8 mouse cellular contexts compared by ENCODE assay signal in the genomic region with DNA sequence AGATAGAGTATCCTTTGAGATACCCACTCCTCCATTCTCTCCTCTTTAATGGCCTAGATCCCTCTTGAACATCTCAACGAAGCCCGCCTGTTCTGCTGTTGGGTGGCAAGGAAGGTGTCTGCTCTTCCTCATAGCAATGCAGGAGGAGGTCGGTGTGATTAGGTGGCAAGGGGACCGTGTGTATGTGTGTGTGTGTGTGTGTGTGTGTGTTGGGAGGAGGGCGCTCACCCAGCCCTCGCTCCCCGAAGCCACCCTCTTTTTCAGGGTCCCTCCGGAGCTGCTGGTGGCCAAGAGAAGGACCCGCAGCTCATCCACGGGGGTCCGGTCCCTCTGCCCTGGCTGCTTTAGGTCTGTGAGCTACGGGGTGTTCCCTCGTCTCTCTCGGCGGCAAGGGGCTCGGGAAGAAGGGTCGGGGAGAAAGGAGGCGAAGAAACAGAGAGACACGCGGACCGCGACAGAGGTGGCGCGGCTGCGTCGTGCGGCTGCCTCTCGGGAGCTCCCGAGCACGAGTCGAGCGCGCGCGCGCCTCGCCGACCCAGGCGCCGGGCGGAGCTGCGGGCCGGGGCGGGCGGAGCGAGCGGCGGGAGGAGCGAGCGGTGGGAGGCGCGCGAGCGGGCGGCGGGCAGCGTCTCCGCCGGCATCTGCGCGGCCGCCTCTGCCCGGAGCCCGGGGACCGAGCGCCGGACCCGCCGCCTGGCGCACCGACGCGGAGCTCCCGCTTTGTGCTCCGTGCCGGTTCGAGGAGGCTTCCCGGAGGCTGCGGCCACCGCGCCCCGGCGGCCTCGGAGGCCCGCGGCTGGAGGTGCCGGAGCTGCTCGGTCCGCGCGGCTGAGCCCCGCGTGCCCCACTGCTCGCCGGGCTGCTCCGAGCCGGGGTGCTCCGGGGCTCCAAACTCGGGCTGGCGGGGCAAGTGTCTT. TPM values are rescaled to one million over a fixed set of nuclear protein-coding genes. Genes with fewer than 3 reads are reported as not detected.
A peak's percentile ranks its signal among the peaks of the same experiment; 100 is the strongest.
DNase-seq lines count a peak whose midpoint lies in the region; ATAC-seq and TF ChIP-seq lines count a peak whose summit lies in the region.

A gene (plus strand): TSS at position 547 of the 917 bp plus-strand sequence.

- no peaks in the 10 kb centered on the region for H3K27me3 ChIP-seq in MEL (ENCODE audit: control insufficient read depth in 1 of 2, insufficient read depth in 2 of 2, low read length in 2 of 2)
- no peaks in the 10 kb centered on the region for H3K27me3 ChIP-seq in lung, postnatal 0 days (replicated peaks; ENCODE audit: insufficient read depth, low read length)

- no peaks in the 10 kb centered on the region for H3K9me3 ChIP-seq in MEL (replicated peaks; ENCODE audit: insufficient read depth, low read length)
- no peaks in the 10 kb centered on the region for H3K9me3 ChIP-seq in lung, postnatal 0 days (ENCODE audit: low read length)

- peak within 1 kb of the TSS; percentile 94 for H3K27ac ChIP-seq in MEL (ENCODE audit: control insufficient read depth, low read depth, low read length)
- H3K27ac ChIP-seq in lung, postnatal 0 days (ENCODE audit: low read length) = peak within 1 kb of the TSS; percentile 83

- H3K4me2 ChIP-seq in lung, postnatal 0 days (replicated peaks; ENCODE audit: low read depth, low read length) = peak within 1 kb of the TSS; percentile 94

- peak; percentile 79 for ATAC-seq in frontal cortex, adult (ENCODE audit: low TSS enrichment)
- ATAC-seq in lung, postnatal 0 days = peak; percentile 91

- DNase-seq in MEL (ENCODE audit: low read depth, low spot score) = peak; percentile 79
- DNase-seq in cerebellum, adult 18-20 months = peak; percentile 81 to 92
- peak; percentile 79 for DNase-seq in heart, postnatal 4 days
- DNase-seq in layer of hippocampus, adult 8-10 months (ENCODE audit: low spot score in 2 of 2) = peak in 1 of 2 experiments; percentile 57
- peak; percentile 92 for DNase-seq in lung, postnatal 0 days (ENCODE audit: low spot score)
- DNase-seq in ovary, postnatal 10 days (ENCODE audit: low spot score) = peak; percentile 50
- DNase-seq in thymus, postnatal 10 days (ENCODE audit: low spot score in 2 of 2) = peak; percentile 60 to 79

- WGBS in lung, postnatal 0 days = under 1% methylated on average over 21 of the region's 100 CpGs

- peak within 1 kb of the TSS; percentile 92 to 98 for H3K4me3 ChIP-seq in MEL (ENCODE audit: control insufficient read depth in 1 of 2, insufficient read depth in 1 of 2, low read depth in 2 of 2, low read length in 2 of 2)
- H3K4me3 ChIP-seq in lung, postnatal 0 days (ENCODE audit: low read depth, low read length) = peak within 1 kb of the TSS; percentile 80

- H3K9ac ChIP-seq in MEL (ENCODE audit: control insufficient read depth, low read depth, low read length, poor library complexity, severe bottlenecking) = peak within 1 kb of the TSS; percentile 77
- H3K9ac ChIP-seq in lung, postnatal 0 days (replicated peaks; ENCODE audit: low read depth) = peak within 1 kb of the TSS; percentile 58

- peaks cover 38 to 57% of the 10 kb centered on the region in 2 experiments for H3K4me1 ChIP-seq in MEL (ENCODE audit: control insufficient read depth in 1 of 2, insufficient read depth in 2 of 2, low read length in 2 of 2)
- H3K4me1 ChIP-seq in lung, postnatal 0 days (ENCODE audit: insufficient read depth, low read depth, low read length) = peaks cover 11% of the 10 kb centered on the region; the same call in 1 of the 2 replicates

- TF ChIP-seq EP300 in MEL (IDR thresholded peaks at IDR 0.05; ENCODE audit: low read depth in 1 of 2, low read length in 2 of 2) = no peak
- TF ChIP-seq EP300 in lung, postnatal 0 days (IDR thresholded peaks at IDR 0.05) = no peak

- peak; percentile 75 to 79 for TF ChIP-seq POLR2A in MEL (IDR thresholded peaks at IDR 0.05; ENCODE audit: control insufficient read depth in 1 of 2, insufficient read depth in 1 of 2, low read depth in 1 of 2, low read length in 2 of 2, poor library complexity in 1 of 2)

- TF ChIP-seq RAD21 in MEL (IDR thresholded peaks at IDR 0.05; ENCODE audit: low read depth, low read length) = no peak

- H3K36me3 ChIP-seq in MEL (ENCODE audit: control insufficient read depth in 1 of 2, insufficient read depth in 2 of 2, low read length in 2 of 2) = peaks cover 0 to 49% of the 10 kb centered on the region in 2 experiments; a peak in 2 of 4 replicates
- no peaks in the 10 kb centered on the region for H3K36me3 ChIP-seq in lung, postnatal 0 days (ENCODE audit: insufficient read depth, low read length)

- peaks cover 31% of the 10 kb centered on the region for H3K79me2 ChIP-seq in MEL (ENCODE audit: control insufficient read depth, insufficient read depth, low read length, poor library complexity)

- no peak for TF ChIP-seq CTCF in MEL (IDR thresholded peaks at IDR 0.05 in 2 of 3, conservative IDR thresholded peaks at IDR 0.05 in 1 of 3; ENCODE audit: control insufficient read depth in 1 of 3, insufficient read depth in 1 of 3, low read depth in 2 of 3, low read length in 3 of 3, poor library complexity in 1 of 3, severe bottlenecking in 1 of 3)
- TF ChIP-seq CTCF in lung, postnatal 0 days (IDR thresholded peaks at IDR 0.05) = no peak

TF ChIP-seq in MEL, 35 proteins besides CTCF, POLR2A, EP300 and RAD21:
- TF ChIP-seq USF1 (IDR thresholded peaks at IDR 0.05; ENCODE audit: low read depth, low read length) (0 out of 2 replicates have a peak, but pooled peaks have one; percentile 3), HCFC1 (IDR thresholded peaks at IDR 0.05; ENCODE audit: low read depth, low read length) (0 out of 2 replicates have a peak, but pooled peaks have one; percentile 10), SIN3A (IDR thresholded peaks at IDR 0.05; ENCODE audit: low read length) (peak; percentile 43; the same call in 1 of the 2 replicates), TCF12 (IDR thresholded peaks at IDR 0.05; ENCODE audit: low read depth, low read length) (no peak), TBP (IDR thresholded peaks at IDR 0.05; ENCODE audit: low read depth, low read length) (0 out of 2 replicates have a peak, but pooled peaks have one; percentile 21), MAX (IDR thresholded peaks at IDR 0.05; ENCODE audit: low read length) (peak; percentile 76), BHLHE40 (IDR thresholded peaks at IDR 0.05; ENCODE audit: borderline replicate concordance, low read depth, low read length) (no peak), NELFE (IDR thresholded peaks at IDR 0.05; ENCODE audit: low read depth, low read length) (peak; percentile 71), MAZ (IDR thresholded peaks at IDR 0.05; ENCODE audit: low read depth, low read length) (peak; percentile 39; the same call in 1 of the 2 replicates), MAFK (IDR thresholded peaks at IDR 0.05; ENCODE audit: borderline replicate concordance, low read depth, low read length) (no peak), MEF2A (IDR thresholded peaks at IDR 0.05; ENCODE audit: extremely low read depth, insufficient replicate concordance, low read depth, low read length, poor library complexity, severe bottlenecking) (no peak), NRF1 (IDR thresholded peaks at IDR 0.05; ENCODE audit: insufficient read depth, low read depth, low read length, poor library complexity, severe bottlenecking) (peak; percentile 55; the same call in 1 of the 2 replicates), POLR2AphosphoS5 (IDR thresholded peaks at IDR 0.05; ENCODE audit: borderline replicate concordance, low read depth, low read length) (no peak), ETS1 (IDR thresholded peaks at IDR 0.05; ENCODE audit: low read depth, low read length) (no peak), POLR2AphosphoS2 (IDR thresholded peaks at IDR 0.05; ENCODE audit: low read length) (peak; percentile 63; the same call in 1 of the 2 replicates), UBTF (IDR thresholded peaks at IDR 0.05; ENCODE audit: borderline replicate concordance, insufficient read depth, low read depth, low read length) (no peak), TAL1 (IDR thresholded peaks at IDR 0.05; ENCODE audit: low read length) (no peak), MXI1 (IDR thresholded peaks at IDR 0.05; ENCODE audit: low read depth, low read length) (peak; percentile 74; the same call in 1 of the 2 replicates), JUND (IDR thresholded peaks at IDR 0.05; ENCODE audit: low read depth, low read length) (no peak), RCOR1 (IDR thresholded peaks at IDR 0.05; ENCODE audit: low read depth, low read length) (no peak), SMC3 (IDR thresholded peaks at IDR 0.05; ENCODE audit: low read depth, low read length) (no peak), ZMIZ1 (IDR thresholded peaks at IDR 0.05; ENCODE audit: low read depth, low read length) (peak; percentile 51; the same call in 1 of the 2 replicates)
TF ChIP-seq in MEL: peak in this region for 11.

RNA-seq across cellular contexts. Expression of the gene that starts here (rescaled TPM):
- 28.1 and 28.8 TPM in 2 replicates for total RNA-seq in MEL (2012; rRNA removed)
- 10 to 100 TPM in 1 of 2 experiments, not detected in 1; 35.1 TPM for polyA plus RNA-seq in MEL (2012; ENCODE audit: insufficient read depth in 1 of 2, insufficient read length in 2 of 2, low read depth in 1 of 2, low replicate concordance in 2 of 2, missing spikeins in 1 of 2)
- 10 to 100 TPM; 11.5 to 11.6 TPM for total RNA-seq in heart, postnatal 4 days (2021)
- 100 to 1,000 TPM; 171 to 214 (median 184) TPM for total RNA-seq in layer of hippocampus, adult 8-10 months (2022)
- 33.0 and 35.0 TPM in 2 replicates for polyA plus RNA-seq in lung, postnatal 0 days (2015; fragmentation: Nextera tagmentation; extraction: Ambion mirVana)
